8 mouse cellular contexts compared by ENCODE assay signal in genomic region chr19:27416569-27416968, GRCm38 (mm10). TPM values are rescaled to one million over a fixed set of nuclear protein-coding genes. Genes with fewer than 3 reads are reported as not detected.
DNase-seq lines count a peak whose midpoint lies in the region; ATAC-seq and TF ChIP-seq lines count a peak whose summit lies in the region.

No protein-coding gene starts in this region.

- H3K4me3 ChIP-seq in embryonic facial prominence, embryonic 10.5 days = no peak overlapping the region
- no peak overlapping the region for H3K4me3 ChIP-seq in hindbrain, postnatal 0 days (ENCODE audit: low read length)
- H3K4me3 ChIP-seq in lung, adult 2 months (replicated peaks; ENCODE audit: extremely low read depth, low read depth, low read length) = no peak overlapping the region

- H3K9me3 ChIP-seq in embryonic facial prominence, embryonic 10.5 days = no peaks in the 10 kb centered on the region
- no peaks in the 10 kb centered on the region for H3K9me3 ChIP-seq in hindbrain, postnatal 0 days (ENCODE audit: low read length)

- H3K9ac ChIP-seq in hindbrain, postnatal 0 days (replicated peaks; ENCODE audit: low read length) = no peak overlapping the region

- peak; percentile 27 to 39 for DNase-seq in left cerebral cortex, adult 18-20 months (ENCODE audit: low spot score in 2 of 2)
- no peak for DNase-seq in left cerebral cortex, adult 11 months (ENCODE audit: low spot score)
- DNase-seq in adrenal gland, adult 18-20 months (ENCODE audit: low spot score in 2 of 2) = peak; percentile 49 to 56
- DNase-seq in embryonic facial prominence, embryonic 10.5 days (ENCODE audit: low spot score) = peak; percentile 74
- DNase-seq in hindbrain, postnatal 0 days (ENCODE audit: low spot score) = peak; percentile 62
- DNase-seq in lung, adult 2 months = peak; percentile 38
- DNase-seq in retina, postnatal 7 days (ENCODE audit: low read depth, low spot score) = peak; percentile 28

- ATAC-seq in hindbrain, postnatal 0 days = peak; percentile 49; the same call in 1 of the 2 replicates
- no peak for ATAC-seq in megakaryocyte, adult 5-6 weeks (ENCODE audit: poor library complexity, severe bottlenecking)

- TF ChIP-seq CTCF in hindbrain, postnatal 0 days (IDR thresholded peaks at IDR 0.05; ENCODE audit: low read depth) = peak; percentile 82
- peak; percentile 69 for TF ChIP-seq CTCF in lung, adult 2 months (IDR thresholded peaks at IDR 0.05; ENCODE audit: insufficient read depth, low read length)

- H3K4me2 ChIP-seq in hindbrain, postnatal 0 days (ENCODE audit: low read depth, low read length) = no peak overlapping the region

- H3K27ac ChIP-seq in embryonic facial prominence, embryonic 10.5 days (replicated peaks) = no peak overlapping the region
- H3K27ac ChIP-seq in hindbrain, postnatal 0 days = no peak overlapping the region

- H3K36me3 ChIP-seq in embryonic facial prominence, embryonic 10.5 days (replicated peaks) = peaks cover 95% of the 10 kb centered on the region
- peaks cover 45% of the 10 kb centered on the region for H3K36me3 ChIP-seq in hindbrain, postnatal 0 days (ENCODE audit: insufficient read depth, low read length)

- no peak for TF ChIP-seq POLR2A in lung, adult 2 months (IDR thresholded peaks at IDR 0.05; ENCODE audit: borderline replicate concordance, extremely low read depth, low read depth, low read length)

- H3K27me3 ChIP-seq in embryonic facial prominence, embryonic 10.5 days (replicated peaks; ENCODE audit: low read depth, poor library complexity, severe bottlenecking) = no peaks in the 10 kb centered on the region
- no peaks in the 10 kb centered on the region for H3K27me3 ChIP-seq in hindbrain, postnatal 0 days (ENCODE audit: insufficient read depth, low read length)

- H3K4me1 ChIP-seq in embryonic facial prominence, embryonic 10.5 days = 0 out of 2 replicates have a peak, but pooled peaks cover 5% of the 10 kb centered on the region
- H3K4me1 ChIP-seq in hindbrain, postnatal 0 days (ENCODE audit: insufficient read depth, low read length) = no peaks in the 10 kb centered on the region
- H3K4me1 ChIP-seq in lung, adult 2 months (ENCODE audit: control insufficient read depth, insufficient read depth, low read length) = no peaks in the 10 kb centered on the region

- WGBS in embryonic facial prominence, embryonic 10.5 days = 49% methylated on average over 11 of the region's 11 CpGs
- WGBS in hindbrain, postnatal 0 days = 64% methylated on average over 11 of the region's 11 CpGs
- WGBS in lung, adult 2 months = 60% methylated on average over 11 of the region's 11 CpGs

RNA-seq across cellular contexts. Expression of gene Pum3, which starts 13.1 kb away (rescaled TPM):
- 10 to 100 TPM; 41.9 to 42.4 TPM for total RNA-seq in left cerebral cortex, adult 18-20 months (2021)
- total RNA-seq in adrenal gland, adult 18-20 months (2021) = 100 to 1,000 TPM in 1 of 2 experiments, 10 to 100 TPM in 1; 92.1 to 112 TPM
- 94.1 and 94.9 TPM in 2 replicates for polyA plus RNA-seq in embryonic facial prominence, embryonic 10.5 days (2016; fragmentation: Nextera tagmentation; extraction: Ambion mirVana)
- 13.1 and 15.7 TPM in 2 replicates for total RNA-seq in hindbrain, postnatal 0 days (2014; rRNA removed)
- polyA plus RNA-seq in hindbrain, postnatal 0 days (2015; fragmentation: Nextera tagmentation; extraction: Ambion mirVana) = 50.3 and 58.9 TPM in 2 replicates
- polyA plus RNA-seq in lung, adult 2 months (2012; rRNA removed) = 10.3 and 18.9 TPM in 2 replicates
- 80.8 and 90.7 TPM in 2 replicates for total RNA-seq in megakaryocyte, adult 5-6 weeks (2015)
- 49.7 and 52.8 TPM in 2 replicates for total RNA-seq in megakaryocyte, adult 5-6 weeks (2017)
